Mouse (Mus musculus) 416B (cell line): ENCODE data around the gene 6030468B19Rik.
A peak's percentile ranks its signal among the peaks of the same experiment; 100 is the strongest.
"Not testable (repeated sequence)": the region's sequence is repeated elsewhere in the genome, so short reads cannot be mapped to it uniquely, and the experiment has no call there.

Experiments
- DNase-seq: peaks from one replicate; pipeline ENCODE4 v3.0.0; 2011; ENCODE audit warnings: low read depth

Gene 6030468B19Rik

DNA sequence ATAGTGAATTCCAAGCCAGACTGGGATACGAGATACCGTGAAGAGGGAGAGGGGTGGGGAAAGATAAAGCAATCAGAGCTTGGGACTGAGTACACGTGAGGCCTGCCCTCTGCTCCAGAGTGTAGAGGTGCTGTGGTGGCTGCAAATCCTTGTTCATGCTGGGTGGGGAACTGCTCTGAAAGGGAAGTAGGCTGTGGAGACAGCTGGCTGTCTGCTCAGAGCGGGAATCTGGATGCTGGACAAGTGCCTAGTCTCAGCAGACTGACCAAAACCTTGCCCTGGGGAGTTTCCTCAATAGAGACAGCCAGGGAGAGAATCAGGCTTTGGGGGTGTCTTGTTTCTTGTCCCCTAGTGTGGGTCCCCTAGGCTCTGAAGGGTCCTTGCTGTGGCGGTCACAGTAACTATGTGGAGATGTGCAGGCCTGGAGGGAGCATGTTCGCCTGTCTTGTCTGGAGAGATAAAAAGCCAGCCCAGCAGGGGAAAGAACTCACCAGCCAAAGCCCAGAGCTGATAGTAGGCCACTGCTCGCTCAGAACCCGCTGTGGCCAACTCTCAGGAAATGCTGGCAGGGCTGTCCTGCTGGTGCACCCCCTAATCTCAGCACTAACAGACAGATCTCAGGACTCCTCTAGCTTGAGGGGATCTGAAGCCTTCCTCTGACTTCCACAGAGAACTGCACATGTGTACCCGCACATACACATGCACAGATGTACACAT, 31.6 kb downstream of the 6030468B19Rik start:
- DNase-seq = peak; percentile 70

DNA sequence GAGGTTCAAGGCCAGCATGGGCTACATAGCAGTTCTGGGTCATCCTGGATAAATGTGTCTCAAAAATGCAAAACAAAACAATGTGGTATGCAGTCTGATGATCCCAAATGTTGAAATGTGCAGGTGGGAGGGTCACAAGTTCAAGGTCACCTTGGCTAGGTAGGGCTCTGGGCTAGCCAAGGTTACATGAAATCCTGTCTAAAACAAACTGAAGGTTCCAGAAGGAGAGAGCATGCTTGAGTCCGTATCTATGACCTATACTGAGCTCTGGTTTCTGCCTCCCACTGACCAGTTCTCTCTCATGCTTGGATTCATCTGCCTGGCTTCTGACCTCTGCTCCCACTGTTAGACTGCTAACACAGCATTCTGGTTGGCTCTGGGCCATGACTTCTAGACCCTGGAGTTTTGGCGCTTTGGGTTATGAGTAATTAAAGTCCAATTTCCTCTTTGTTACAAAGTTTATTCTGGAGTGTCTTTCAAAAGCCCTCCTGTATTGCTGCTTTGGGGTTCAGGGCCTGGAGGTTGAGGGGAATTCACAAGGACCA, 32.3 kb downstream of the 6030468B19Rik start:
- peak; percentile 38 for DNase-seq

- peak; percentile 86 for DNase-seq
Observed at GRCm38 (mm10) chr11:117830401-117830800, 32.9 kb downstream of the 6030468B19Rik start.

- peak; percentile 94 for DNase-seq
Observed at GRCm38 (mm10) chr11:117832086-117832969, 34.9 kb downstream of the 6030468B19Rik start.

DNA sequence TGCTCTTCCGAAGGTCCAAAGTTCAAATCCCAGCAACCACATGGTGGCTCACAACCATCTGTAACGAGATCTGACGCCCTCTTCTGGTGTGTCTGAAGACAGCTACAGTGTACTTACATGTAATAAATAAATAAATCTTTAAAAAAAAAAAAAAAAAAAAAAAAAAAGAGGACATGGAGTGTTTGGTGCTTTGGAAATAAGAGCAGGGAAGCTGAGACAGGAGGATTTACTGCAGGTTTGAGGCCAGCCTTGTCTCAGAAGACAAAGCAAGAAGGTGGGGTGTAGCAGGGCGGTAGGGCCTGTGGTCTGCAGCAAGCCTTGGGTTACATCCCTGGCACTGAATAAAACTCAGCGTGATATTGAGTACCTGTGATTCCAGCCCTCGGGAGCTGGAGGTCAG, 36.0 kb downstream of the 6030468B19Rik start:
- not testable (repeated sequence) for DNase-seq

- DNase-seq = no peak
Observed at GRCm38 (mm10) chr11:117834086-117834485, 36.6 kb downstream of the 6030468B19Rik start.

GRCm38 (mm10) chr11:117836306-117836705, 38.8 kb downstream of the 6030468B19Rik start:
- DNase-seq = no peak

- no peak for DNase-seq
Observed at GRCm38 (mm10) chr11:117838572-117838971, 41.1 kb downstream of the 6030468B19Rik start.

GRCm38 (mm10) chr11:117839021-117839420, 41.6 kb downstream of the 6030468B19Rik start:
- DNase-seq = no peak

- DNase-seq = no peak
Observed at GRCm38 (mm10) chr11:117840910-117841309, 43.5 kb downstream of the 6030468B19Rik start.

DNA sequence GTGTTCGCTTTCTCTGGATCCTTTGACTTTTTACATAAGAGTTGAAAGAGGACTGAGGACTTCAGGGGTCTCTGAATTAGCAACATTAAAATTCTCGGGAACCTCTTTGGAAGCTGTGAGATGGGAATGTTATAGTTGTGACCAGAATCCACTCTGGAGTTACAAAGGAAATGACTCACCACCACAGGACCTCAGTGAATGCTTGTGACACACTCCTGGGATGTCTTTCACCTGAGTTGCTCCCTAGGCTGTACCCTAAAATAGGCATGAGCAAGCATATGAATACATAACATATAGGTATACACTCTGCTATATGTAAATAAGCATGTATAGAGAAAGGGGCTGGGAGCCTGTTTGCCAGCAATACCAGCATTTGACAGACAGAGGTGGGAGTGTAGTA, 46.0 kb downstream of the 6030468B19Rik start:
- DNase-seq = no peak

GRCm38 (mm10) chr11:117844997-117845396, 47.5 kb downstream of the 6030468B19Rik start:
- no peak for DNase-seq

DNA sequence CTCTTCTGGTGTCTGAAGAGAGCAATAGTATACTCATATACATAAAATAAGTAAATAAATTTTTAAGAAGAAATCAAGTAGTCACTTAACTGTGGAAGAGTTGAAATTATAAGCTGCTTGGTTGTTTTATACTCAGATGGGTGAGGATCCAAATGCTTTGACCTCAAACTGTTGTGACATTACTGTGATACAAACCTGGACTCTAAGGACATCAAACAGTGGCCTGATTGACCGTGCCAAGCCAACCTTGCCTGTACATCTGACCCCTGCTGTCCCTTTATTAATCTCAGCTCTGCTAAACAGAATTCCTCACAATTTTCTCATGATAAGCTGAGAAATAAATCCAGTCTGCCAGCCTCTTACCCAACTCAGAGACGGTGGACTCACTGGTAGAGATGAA, 48.2 kb downstream of the 6030468B19Rik start:
- DNase-seq = no peak

GRCm38 (mm10) chr11:117846640-117847039, 49.2 kb downstream of the 6030468B19Rik start:
- peak; percentile 75 for DNase-seq

DNA sequence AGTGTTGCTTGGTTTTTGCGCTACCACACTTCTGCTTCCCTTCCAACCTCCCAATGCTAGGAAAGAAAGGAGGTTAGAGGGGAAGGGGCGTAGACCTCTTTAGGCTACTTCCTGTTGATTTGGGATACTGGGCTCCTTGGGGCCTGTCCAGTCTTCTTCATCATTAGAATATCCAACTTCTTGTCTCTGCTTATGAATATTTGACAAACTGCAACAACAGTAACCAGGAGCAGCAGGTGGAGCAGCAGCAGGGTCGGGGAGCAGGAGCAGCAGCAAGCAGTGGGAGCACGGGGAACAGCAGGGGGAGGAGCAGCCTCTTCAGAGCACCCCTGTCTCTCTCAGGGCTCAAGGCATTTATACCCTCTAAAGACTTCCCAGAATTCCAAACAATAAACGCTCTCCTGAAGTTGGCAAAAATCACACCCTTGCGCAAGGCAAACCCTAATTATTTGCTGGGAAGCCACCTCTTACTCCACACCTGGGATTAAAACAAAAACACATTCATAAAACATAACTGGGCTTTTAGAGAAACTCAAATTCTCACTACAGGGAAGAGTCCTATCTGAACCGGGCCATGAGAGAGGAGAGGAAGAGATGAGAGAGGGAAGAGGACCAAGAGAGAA, 50.2 kb downstream of the 6030468B19Rik start:
- peak; percentile 18 for DNase-seq

- DNase-seq = no peak
Observed at GRCm38 (mm10) chr11:117848271-117848984, 51.0 kb downstream of the 6030468B19Rik start.

- peak; percentile 97 for DNase-seq
Observed at GRCm38 (mm10) chr11:117848985-117849671, 51.7 kb downstream of the 6030468B19Rik start, which contains the start of gene Birc5. Gene Birc5, plus strand, starts transcription at chr11:117849251.

DNA sequence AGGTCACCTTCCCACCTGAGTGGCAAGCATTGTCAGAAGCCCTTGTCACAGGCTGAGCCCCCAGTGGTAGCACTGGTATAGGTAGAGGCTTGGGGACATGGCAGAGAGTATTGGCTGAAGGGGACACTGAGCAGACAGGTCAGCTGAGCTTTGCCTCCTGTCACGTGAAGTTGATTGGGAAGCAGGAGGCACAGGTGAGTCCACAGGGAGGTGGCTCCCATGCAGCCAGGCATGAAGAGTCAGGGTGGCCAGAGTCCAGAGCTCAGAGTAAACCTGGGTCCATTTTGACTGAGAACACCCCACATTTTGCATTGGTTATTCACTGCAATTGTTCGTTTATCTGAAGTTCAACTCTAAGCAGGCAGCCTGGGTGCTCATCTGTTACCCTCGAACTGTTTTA, 55.4 kb downstream of the 6030468B19Rik start:
- DNase-seq = no peak

GRCm38 (mm10) chr11:117854241-117854640, 56.8 kb downstream of the 6030468B19Rik start:
- no peak for DNase-seq

- DNase-seq = peak; percentile 53
Observed at GRCm38 (mm10) chr11:117855360-117855759, 57.9 kb downstream of the 6030468B19Rik start.

GRCm38 (mm10) chr11:117855975-117856374, 58.5 kb downstream of the 6030468B19Rik start:
- DNase-seq = no peak
